Comparison of ENCODE assay signal across 11 mouse cellular contexts in the genomic region with DNA sequence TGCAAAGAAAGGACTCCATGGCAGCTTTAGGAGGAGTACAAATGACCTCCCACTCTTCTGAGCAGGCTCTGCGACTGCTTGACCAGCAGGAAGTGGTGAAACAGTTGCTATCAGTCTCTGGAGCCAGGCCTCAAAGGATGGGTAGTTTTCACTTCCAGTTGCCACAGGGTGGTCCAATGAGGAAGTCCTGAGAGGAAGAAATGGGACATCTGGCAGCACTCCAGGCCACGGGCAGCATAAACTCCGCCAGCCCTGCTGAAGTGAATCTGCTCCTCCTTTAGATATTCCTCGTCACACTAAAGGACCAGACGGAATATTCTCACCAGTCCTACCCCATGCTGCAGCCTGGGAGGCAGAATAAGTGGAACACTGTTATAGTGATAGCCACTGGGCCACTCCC. TPM values are rescaled to one million over a fixed set of nuclear protein-coding genes. Genes with fewer than 3 reads are reported as not detected.
A peak's percentile ranks its signal among the peaks of the same experiment; 100 is the strongest.
DNase-seq lines count a peak whose midpoint lies in the region; ATAC-seq lines count a peak whose summit lies in the region.
"Had no signal": no experiment of that assay in that cellular context is flagged by ENCODE, and none has a peak within 500 bp of the region (broad histone marks: within the 10 kb centered on the region; RNA-seq: fewer than 3 reads in every experiment).

No protein-coding gene starts in this region.

- no peak for ATAC-seq in heart, embryonic 11.5 days (replicated peaks; ENCODE audit: insufficient number of reproducible peaks, low FRiP score, low TSS enrichment)

- peaks cover 12% of the 10 kb centered on the region; the same call in 1 of the 2 replicates for H3K36me3 ChIP-seq in heart, embryonic 11.5 days (ENCODE audit: control insufficient read depth, insufficient read depth, low read length)

- H3K4me2 ChIP-seq in heart, embryonic 11.5 days: no peak overlapping the region

- peak; percentile 62 to 80 for DNase-seq in heart, adult 18-20 months
- peak; percentile 11 to 32 for DNase-seq in thymus, adult 18-20 months
- no peak for DNase-seq in thymus, postnatal 0 days (ENCODE audit: low spot score)
- peak; percentile 61 to 65 for DNase-seq in kidney, postnatal 25 days
- DNase-seq in thymus, postnatal 14 days: peak; percentile 15
- DNase-seq in cerebellum, postnatal 4 days (ENCODE audit: low spot score in 2 of 2): no peak
- DNase-seq in B cell, adult 2 months: no peak

- peaks cover 6% of the 10 kb centered on the region for H3K4me1 ChIP-seq in heart, embryonic 11.5 days (ENCODE audit: control insufficient read depth, insufficient read depth, low read length)

- H3K9ac ChIP-seq in heart, embryonic 11.5 days (ENCODE audit: low read depth, low read length): no peak overlapping the region

- H3K4me3 ChIP-seq in heart, embryonic 11.5 days (ENCODE audit: low read depth, low read length): no peak overlapping the region
- H3K4me3 ChIP-seq: left cerebral cortex, adult 2 months had no signal

- H3K9me3 ChIP-seq in heart, embryonic 11.5 days (replicated peaks; ENCODE audit: control insufficient read depth, low read length): no peaks in the 10 kb centered on the region

- no peak overlapping the region for H3K27ac ChIP-seq in heart, embryonic 11.5 days (ENCODE audit: low read depth, low read length)
- H3K27ac ChIP-seq: left cerebral cortex, adult 2 months had no signal

- 64% methylated on average over 5 of the region's 5 CpGs for WGBS in heart, embryonic 11.5 days (ENCODE audit: insufficient replicate concordance)

- no peaks in the 10 kb centered on the region for H3K27me3 ChIP-seq in heart, embryonic 11.5 days (ENCODE audit: control insufficient read depth, insufficient read depth, low read length)
- H3K27me3 ChIP-seq: CH12.LX had no signal

RNA-seq across cellular contexts. Expression of a gene that starts 32.3 kb away (rescaled TPM):
- not detected for total RNA-seq in heart, adult 18-20 months (2021)
- polyA plus RNA-seq in heart, embryonic 11.5 days (2014; fragmentation: Nextera tagmentation; extraction: Ambion mirVana): not detected in 2 replicates
- 0.08 TPM in 2 replicates for polyA plus RNA-seq in thymus, postnatal 0 days (2015; fragmentation: Nextera tagmentation; extraction: Ambion mirVana)
- total RNA-seq: CH12.LX; left cerebral cortex, adult 2 months had no signal
- polyA plus RNA-seq: stomach, embryonic 16.5 days had no signal

Comparison
In these comparisons a context has a peak if more than half of its experiments do, and no peak if none do; other contexts are left out.
1. DNase-seq: peak in heart, adult 18-20 months (2 of 2), thymus, adult 18-20 months (2 of 2), kidney, postnatal 25 days (2 of 2) and thymus, postnatal 14 days (single experiment); none in thymus, postnatal 0 days (single experiment), cerebellum, postnatal 4 days (0 of 2) and B cell, adult 2 months (0 of 2).